Mouse (Mus musculus): ENCODE measurements around the gene Cdc73.
"Not testable (repeated sequence)": the region's sequence is repeated elsewhere in the genome, so short reads cannot be mapped to it uniquely, and the experiment has no call there.

Cdc73 gene

DNA sequence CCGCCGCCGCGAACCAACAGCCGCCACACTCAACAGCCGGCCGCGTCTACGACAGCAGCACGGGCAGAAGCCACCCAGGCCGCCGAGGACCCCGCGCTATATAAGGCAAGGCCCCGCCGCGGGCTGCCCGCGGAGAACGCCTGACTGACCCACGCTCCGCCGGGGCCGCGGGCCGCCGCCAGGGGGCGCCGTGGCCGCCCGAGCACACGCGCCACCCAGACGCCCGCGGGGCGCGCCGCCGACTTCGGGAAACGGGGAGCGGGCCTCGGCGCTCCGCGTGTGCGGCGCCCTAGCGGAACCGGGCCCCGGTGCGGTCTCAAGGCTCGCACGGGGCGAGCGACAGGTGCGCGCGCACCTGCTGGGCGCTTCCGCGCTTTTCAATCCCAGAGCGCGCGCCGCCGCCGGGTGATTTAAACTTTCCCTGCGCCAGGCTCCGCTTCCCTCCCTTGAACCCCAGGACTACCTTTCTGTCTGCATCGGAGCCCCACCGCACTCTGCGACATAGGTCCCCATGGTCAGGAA, at the start of gene Cdc73:
TSS of gene Cdc73 (minus strand) at position 153 of the 522 bp plus-strand sequence.
- H3K27me3 ChIP-seq (ENCODE audit: control insufficient read depth, insufficient read depth, low read length, poor library complexity, severe bottlenecking) = no peaks in the 10 kb centered on the region
- peak; percentile 93 for DNase-seq (ENCODE audit: low read depth, low spot score)
- 0 out of 2 replicates have a peak, but pooled peaks cover 2% of the 10 kb centered on the region for H3K36me3 ChIP-seq (ENCODE audit: control insufficient read depth, insufficient read depth, low read length, poor library complexity, severe bottlenecking)

DNA sequence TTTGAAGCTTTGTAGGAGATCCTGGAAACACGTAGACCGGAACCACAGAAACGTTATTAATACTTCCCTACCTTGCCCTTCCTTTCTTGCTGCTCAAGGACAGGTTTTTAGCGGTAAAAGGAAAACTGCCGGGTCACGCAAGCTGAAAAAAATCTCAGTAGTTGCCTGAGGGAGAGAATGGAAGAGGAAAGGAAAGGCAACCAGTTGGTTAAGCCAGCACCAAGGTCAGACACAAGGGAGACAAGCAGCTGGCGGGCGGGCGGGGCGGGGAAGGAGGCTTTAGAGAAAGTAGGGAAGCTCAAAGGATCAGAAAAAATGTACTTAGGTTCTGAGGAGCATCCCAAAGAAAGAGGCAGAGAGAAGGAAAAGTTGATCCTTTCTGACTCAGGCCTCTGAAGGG, 43.2 kb upstream of the Cdc73 start:
- Histone ChIP-seq H3K27me3 (ENCODE audit: control insufficient read depth, insufficient read depth, low read length, poor library complexity, severe bottlenecking) (no peaks in the 10 kb centered on the region), H3K36me3 (ENCODE audit: control insufficient read depth, insufficient read depth, low read length, poor library complexity, severe bottlenecking) (peaks cover 12% of the 10 kb centered on the region; the same call in 1 of the 2 replicates)
- DNase-seq (ENCODE audit: low read depth, low spot score) = no peak

DNA sequence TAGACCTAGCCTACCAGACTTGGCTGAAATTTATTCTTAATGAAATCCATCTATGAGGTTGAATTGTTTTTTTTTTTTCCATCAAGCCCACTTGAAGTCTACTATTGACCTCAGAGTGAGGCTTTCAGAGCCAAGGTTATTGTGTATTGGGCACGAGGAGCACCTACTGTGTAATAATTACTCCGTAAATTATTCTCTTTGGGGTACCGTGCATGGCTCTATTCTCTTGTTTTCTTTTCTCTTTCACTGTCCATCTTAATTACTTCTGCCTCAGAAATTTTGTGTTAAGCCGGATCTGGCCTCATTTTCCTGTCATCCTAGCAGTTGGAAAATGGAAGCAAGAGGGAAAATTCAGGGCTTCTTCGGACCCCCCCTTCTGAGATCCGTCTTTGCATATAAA, 39.5 kb upstream of the Cdc73 start:
- no peak for DNase-seq (ENCODE audit: low read depth, low spot score)
- H3K27me3 ChIP-seq (ENCODE audit: control insufficient read depth, insufficient read depth, low read length, poor library complexity, severe bottlenecking) = no peaks in the 10 kb centered on the region
- H3K36me3 ChIP-seq (ENCODE audit: control insufficient read depth, insufficient read depth, low read length, poor library complexity, severe bottlenecking) = peaks cover 12% of the 10 kb centered on the region; the same call in 1 of the 2 replicates

DNA sequence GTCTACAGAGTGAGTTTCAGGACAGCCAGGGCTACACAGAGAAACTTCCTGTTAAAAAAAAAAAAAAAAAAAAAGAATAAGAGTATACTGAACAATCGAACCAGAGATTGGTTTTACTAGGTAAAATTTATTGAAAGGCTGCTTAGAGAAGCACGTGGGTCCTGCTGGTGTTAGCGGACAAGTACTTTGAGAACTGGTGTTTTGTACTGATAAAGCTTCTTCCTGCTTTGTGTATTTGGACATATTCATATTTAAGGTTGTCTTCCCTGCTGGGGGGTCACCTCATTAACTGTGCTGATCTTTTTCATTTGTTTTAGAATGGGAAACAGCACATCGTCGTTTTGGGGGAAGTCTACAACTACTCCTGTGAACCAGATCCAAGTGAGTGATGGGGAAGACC, 38.6 kb upstream of the Cdc73 start:
- no peak for DNase-seq (ENCODE audit: low read depth, low spot score)
- H3K27me3 ChIP-seq (ENCODE audit: control insufficient read depth, insufficient read depth, low read length, poor library complexity, severe bottlenecking) = no peaks in the 10 kb centered on the region
- peaks cover 9% of the 10 kb centered on the region; the same call in 1 of the 2 replicates for H3K36me3 ChIP-seq (ENCODE audit: control insufficient read depth, insufficient read depth, low read length, poor library complexity, severe bottlenecking)

DNA sequence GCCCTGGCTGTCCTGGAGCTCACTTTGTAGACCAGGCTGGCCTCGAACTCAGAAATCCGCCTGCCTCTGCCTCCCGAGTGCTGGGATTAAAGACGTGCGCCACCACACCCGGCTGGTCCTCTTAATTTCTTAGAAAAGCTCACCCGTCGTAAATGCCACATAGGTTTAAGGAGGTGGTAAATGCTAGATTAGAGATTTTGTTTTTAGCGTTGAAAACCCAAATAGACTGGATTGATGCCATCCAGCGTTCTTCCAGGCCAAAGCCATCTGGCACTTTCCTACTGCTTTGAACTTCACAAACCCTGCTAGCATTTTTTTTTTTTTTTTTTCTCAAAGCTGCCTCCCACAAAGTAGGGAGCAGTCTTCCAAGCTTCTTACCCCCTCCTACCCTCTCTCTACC, 37.9 kb upstream of the Cdc73 start:
- no peaks in the 10 kb centered on the region for H3K27me3 ChIP-seq (ENCODE audit: control insufficient read depth, insufficient read depth, low read length, poor library complexity, severe bottlenecking)
- no peak for DNase-seq (ENCODE audit: low read depth, low spot score)
- H3K36me3 ChIP-seq (ENCODE audit: control insufficient read depth, insufficient read depth, low read length, poor library complexity, severe bottlenecking) = peaks cover 4% of the 10 kb centered on the region; the same call in 1 of the 2 replicates

DNA sequence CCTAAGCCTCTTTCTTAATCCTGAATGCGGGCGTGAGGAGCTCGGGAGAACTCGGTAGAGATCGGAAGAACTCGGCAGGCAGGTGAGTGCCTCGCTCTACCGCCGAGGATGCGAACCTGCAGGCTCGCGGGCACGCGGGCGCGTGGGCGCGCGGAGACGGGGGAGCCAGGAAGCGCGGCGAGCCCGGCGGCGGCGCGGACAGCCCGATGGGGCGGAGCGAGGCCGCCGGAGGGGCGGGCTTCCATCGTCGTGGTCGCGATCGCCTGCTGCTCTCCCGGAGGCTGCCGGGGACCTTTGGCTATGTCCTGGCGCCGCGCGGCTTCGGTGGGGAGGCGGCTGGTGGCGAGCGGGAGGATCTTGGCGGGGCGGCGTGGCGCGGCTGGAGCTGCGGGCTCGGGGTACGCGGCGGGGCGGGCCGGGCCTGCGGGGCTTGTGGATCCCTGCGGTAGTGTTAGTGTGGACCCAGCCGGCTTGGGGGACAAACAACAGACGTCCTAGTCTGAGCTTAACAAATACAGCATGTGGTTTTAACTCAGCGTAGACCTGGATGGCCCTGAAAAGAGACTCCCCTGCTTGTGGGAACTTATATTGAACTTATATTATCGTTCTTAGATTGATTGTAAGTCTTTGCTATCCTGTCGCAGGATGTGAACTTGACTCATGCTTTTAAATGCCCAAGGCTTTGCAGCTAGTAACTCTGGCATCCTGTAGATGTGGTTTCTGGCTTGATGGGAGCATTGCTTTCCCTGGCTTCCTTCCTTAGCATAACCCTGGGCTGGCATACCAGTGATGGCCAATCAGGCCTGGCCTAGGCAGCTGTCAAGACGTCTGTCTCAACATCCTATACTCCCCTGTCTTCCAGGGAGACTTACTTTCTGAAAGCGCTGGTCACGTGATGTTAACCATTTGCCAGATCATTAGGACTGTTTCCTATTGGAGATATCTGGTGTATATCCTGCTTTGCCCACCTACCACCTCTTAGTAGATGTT, 37.0 kb upstream of the Cdc73 start:
- Histone ChIP-seq H3K27me3 (ENCODE audit: control insufficient read depth, insufficient read depth, low read length, poor library complexity, severe bottlenecking) (no peaks in the 10 kb centered on the region), H3K36me3 (ENCODE audit: control insufficient read depth, insufficient read depth, low read length, poor library complexity, severe bottlenecking) (peaks cover 4% of the 10 kb centered on the region; the same call in 1 of the 2 replicates)
- DNase-seq (ENCODE audit: low read depth, low spot score) = peak; percentile 90

DNA sequence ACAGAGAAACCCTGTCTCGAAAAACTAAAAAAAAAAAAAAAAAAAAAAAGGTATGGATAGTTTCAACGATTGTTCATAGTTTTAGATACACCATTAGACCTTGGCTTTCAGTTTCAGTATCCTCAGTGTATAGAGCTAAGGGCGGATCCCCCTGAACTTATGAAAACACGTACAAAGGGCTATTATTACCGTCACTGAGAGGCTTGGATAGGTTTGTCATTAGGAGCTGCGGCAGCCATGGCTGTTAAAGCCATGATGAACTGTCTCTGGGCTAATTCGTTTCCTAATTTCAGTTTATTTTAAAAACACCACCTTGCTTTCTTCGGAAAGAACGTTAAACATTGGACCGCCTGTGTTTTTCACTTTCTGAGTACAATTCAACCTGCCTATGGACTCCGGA, 36.1 kb upstream of the Cdc73 start:
- H3K27me3 ChIP-seq (ENCODE audit: control insufficient read depth, insufficient read depth, low read length, poor library complexity, severe bottlenecking) = no peaks in the 10 kb centered on the region
- peaks cover 4% of the 10 kb centered on the region; the same call in 1 of the 2 replicates for H3K36me3 ChIP-seq (ENCODE audit: control insufficient read depth, insufficient read depth, low read length, poor library complexity, severe bottlenecking)
- DNase-seq (ENCODE audit: low read depth, low spot score) = peak; percentile 60

DNA sequence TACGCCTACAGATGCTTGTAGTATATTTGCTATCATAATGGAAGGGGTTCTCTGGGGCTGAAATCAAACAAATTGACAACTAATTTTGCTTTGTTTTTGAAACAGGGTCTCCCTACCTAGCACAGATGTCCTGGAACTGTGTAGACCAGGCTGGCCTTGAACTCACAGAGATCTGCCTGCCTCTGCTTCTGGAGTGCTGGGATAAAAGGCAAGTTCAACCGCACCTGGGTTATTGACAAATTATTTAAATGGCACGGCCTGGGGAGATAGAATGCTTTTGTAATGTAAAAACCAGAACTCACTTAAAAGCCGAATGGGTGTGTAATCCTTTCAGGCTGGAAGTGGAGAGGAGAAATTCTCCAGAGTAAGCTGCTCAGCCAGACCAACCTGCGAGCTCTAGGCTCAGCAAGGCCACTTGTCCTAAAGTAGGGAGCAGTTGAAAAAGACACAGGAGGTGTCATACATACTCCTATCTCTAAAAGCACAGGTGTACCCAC, 31.3 kb upstream of the Cdc73 start:
- Histone ChIP-seq H3K27me3 (ENCODE audit: control insufficient read depth, insufficient read depth, low read length, poor library complexity, severe bottlenecking) (no peaks in the 10 kb centered on the region), H3K36me3 (ENCODE audit: control insufficient read depth, insufficient read depth, low read length, poor library complexity, severe bottlenecking) (no peaks in the 10 kb centered on the region)
- no peak for DNase-seq (ENCODE audit: low read depth, low spot score)

DNA sequence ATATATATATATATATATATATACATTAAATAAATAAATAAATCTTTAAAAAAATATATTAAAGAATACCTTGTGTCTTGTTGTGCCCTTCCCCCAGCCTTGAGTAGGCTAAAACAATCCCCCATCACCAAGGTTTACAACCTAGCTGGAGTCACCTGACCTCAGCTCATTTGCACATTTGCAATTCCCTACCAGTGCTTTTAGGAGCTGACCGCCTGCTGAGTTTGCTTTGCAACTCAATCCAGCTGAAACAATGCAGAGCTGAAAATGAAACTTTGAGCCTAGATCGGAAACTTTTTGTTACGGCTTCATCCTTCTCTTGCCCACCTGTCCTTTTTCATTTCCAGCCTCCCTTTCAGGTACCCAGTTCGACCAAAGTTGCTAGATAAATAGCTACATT, 29.0 kb upstream of the Cdc73 start:
- DNase-seq (ENCODE audit: low read depth, low spot score) = no peak
- Histone ChIP-seq H3K36me3 (ENCODE audit: control insufficient read depth, insufficient read depth, low read length, poor library complexity, severe bottlenecking) (no peaks in the 10 kb centered on the region), H3K27me3 (ENCODE audit: control insufficient read depth, insufficient read depth, low read length, poor library complexity, severe bottlenecking) (no peaks in the 10 kb centered on the region)

DNA sequence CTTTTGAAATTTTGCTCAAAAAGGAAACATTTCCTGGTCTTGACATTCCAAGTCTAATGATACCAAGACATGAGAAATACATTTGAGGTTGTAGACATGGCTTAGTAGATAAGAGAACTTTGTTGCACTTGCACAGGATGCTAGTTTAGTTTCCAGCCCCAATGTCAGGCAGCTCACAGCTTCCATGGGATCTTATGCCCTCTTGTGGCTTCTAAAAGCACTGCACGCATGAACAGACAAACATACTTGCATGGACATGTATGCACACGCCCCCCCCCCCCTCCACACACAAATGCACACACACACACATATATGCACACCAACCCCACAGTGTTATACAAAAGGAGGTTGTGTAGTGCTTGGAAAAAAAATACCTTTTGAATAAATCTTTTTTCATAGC, 28.2 kb upstream of the Cdc73 start:
- DNase-seq (ENCODE audit: low read depth, low spot score) = peak; percentile 67
- no peaks in the 10 kb centered on the region for H3K36me3 ChIP-seq (ENCODE audit: control insufficient read depth, insufficient read depth, low read length, poor library complexity, severe bottlenecking)
- H3K27me3 ChIP-seq (ENCODE audit: control insufficient read depth, insufficient read depth, low read length, poor library complexity, severe bottlenecking) = no peaks in the 10 kb centered on the region

DNA sequence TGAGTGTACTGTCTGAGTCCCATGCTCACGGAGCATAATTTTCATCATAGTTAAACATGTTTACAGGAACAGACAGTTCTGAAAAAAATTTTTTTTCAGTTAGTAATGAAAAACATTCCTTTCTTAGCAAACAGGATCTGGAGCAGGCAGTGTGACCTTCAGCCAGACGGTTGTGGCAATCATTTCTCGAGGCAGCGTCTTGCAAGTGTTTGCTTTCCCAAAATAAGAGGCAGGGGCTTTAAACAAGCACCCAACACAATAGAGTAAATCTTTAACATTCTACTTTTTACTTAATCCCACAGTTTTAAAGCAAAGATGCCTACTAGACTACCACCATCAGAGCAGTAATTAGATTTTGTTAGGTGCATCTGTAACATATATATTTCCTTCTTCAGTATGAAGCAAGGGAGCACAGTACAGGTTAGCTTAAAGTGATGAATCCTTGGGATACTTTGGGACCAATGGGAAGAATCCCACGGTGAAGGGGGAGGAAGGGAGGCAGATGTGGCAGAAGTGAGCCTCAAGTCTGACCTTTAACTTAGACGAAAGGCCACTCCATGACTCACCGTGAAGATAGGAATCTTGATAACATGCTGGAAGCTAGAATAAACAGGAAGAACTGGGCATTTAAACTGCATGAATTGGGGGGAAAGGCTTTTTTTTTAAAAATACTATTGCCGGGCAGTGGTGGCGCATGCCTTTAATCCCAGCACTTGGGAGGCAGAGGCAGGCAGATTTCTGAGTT, 25.2 kb upstream of the Cdc73 start:
- DNase-seq (ENCODE audit: low read depth, low spot score) = no peak
- H3K36me3 ChIP-seq (ENCODE audit: control insufficient read depth, insufficient read depth, low read length, poor library complexity, severe bottlenecking) = no peaks in the 10 kb centered on the region
- H3K27me3 ChIP-seq (ENCODE audit: control insufficient read depth, insufficient read depth, low read length, poor library complexity, severe bottlenecking) = no peaks in the 10 kb centered on the region

DNA sequence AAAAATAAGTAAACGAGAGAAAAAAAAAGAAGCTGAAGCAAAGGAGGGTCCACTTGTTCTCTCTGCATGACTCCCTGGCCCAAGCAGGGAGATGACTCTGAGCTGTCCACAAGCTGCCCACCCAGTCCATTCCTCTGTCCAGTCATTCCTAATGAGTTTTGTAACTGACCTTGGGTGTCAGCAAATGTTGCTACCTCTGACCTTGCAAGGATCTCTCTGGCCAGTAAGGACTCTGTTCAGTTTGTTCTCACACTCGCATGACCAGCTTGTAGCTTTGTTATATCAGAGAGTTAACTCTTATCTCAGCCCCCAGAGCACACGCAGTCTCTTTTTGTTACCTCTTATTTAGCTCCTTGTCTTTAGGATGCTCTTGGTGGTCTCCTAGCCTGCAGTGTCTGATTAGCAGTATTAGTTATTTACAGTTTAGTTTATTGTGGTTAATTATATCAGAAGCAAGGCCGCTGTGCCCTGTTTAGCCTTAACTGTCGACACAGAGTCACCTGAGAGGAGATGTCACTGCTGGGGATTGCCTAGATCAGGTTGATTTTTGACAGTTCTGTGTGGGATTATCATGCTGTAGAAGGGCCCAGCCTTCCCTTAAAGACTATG, 21.9 kb upstream of the Cdc73 start:
- no peaks in the 10 kb centered on the region for H3K27me3 ChIP-seq (ENCODE audit: control insufficient read depth, insufficient read depth, low read length, poor library complexity, severe bottlenecking)
- DNase-seq (ENCODE audit: low read depth, low spot score) = no peak
- no peaks in the 10 kb centered on the region for H3K36me3 ChIP-seq (ENCODE audit: control insufficient read depth, insufficient read depth, low read length, poor library complexity, severe bottlenecking)

DNA sequence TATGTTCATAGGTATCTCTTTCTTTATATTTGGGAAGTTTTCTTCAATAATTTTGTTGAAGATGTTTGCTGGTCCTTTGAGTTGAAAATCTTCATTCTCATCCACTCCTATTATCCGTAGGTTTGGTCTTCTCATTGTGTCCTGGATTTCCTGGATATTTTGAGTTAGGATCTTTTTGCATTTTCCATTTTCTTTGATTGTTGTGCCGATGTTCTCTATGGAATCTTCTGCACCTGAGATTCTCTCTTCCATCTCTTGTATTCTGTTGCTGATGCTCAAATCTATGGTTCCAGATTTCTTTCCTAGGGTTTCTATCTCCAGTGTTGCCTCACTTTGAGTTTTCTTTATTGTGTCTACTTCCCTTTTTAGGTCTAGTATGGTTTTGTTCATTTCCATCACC, 13.3 kb upstream of the Cdc73 start, which contains the start of gene Glrx2:
TSS of gene Glrx2 (plus strand) at position 301 of the 400 bp plus-strand sequence.
- H3K36me3 ChIP-seq (ENCODE audit: control insufficient read depth, insufficient read depth, low read length, poor library complexity, severe bottlenecking); H3K27me3 ChIP-seq (ENCODE audit: control insufficient read depth, insufficient read depth, low read length, poor library complexity, severe bottlenecking); DNase-seq (ENCODE audit: low read depth, low spot score): not testable (repeated sequence)

DNA sequence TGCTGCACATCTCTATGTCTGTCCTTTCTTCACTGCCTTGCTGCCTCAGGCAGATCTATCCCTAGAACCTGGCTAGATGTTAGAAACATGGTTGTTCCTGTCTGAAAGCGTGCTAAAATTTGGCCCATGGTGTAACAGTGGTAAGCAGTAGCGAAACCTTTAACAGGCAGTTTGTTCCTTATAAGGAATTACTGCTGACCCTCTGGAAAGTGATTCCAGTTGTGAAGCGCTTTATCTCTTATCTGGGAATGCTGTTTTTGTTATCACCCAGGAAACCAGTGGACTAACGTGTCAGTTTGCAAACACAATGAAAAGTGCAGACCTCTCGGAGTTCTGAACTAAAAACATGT, 7.9 kb upstream of the Cdc73 start:
- no peaks in the 10 kb centered on the region for H3K27me3 ChIP-seq (ENCODE audit: control insufficient read depth, insufficient read depth, low read length, poor library complexity, severe bottlenecking)
- H3K36me3 ChIP-seq (ENCODE audit: control insufficient read depth, insufficient read depth, low read length, poor library complexity, severe bottlenecking) = no peaks in the 10 kb centered on the region
- DNase-seq (ENCODE audit: low read depth, low spot score) = no peak

Measured in splenic B cell, adult 2 months (primary cell).